ENCODE assay signal across 25 mouse cellular contexts in genomic region chr1:138622831-138623230, GRCm38 (mm10). TPM values are rescaled to one million over a fixed set of nuclear protein-coding genes. Genes with fewer than 3 reads are reported as not detected.
A peak's percentile ranks its signal among the peaks of the same experiment; 100 is the strongest.
DNase-seq lines count a peak whose midpoint lies in the region; ATAC-seq and TF ChIP-seq lines count a peak whose summit lies in the region.
"Had no signal": no experiment of that assay in that cellular context is flagged by ENCODE, and none has a peak within 500 bp of the region (broad histone marks: within the 10 kb centered on the region; RNA-seq: fewer than 3 reads in every experiment).

No protein-coding gene starts in this region.

- TF ChIP-seq EP300 in CH12.LX (IDR thresholded peaks at IDR 0.05; ENCODE audit: low read length): peak; percentile 40; the same call in 1 of the 2 replicates

- no peak overlapping the region for H3K4me3 ChIP-seq in limb, embryonic 13.5 days
- no peak overlapping the region for H3K4me3 ChIP-seq in limb, embryonic 10.5 days
- H3K4me3 ChIP-seq in CH12.LX (replicated peaks in 1 of 3; ENCODE audit: low read depth in 2 of 3, low read length in 2 of 3, poor library complexity in 1 of 3): no peak overlapping the region
- H3K4me3 ChIP-seq in embryonic fibroblast, embryonic 13.5 days (ENCODE audit: insufficient read depth, low read length): no peak overlapping the region
- H3K4me3 ChIP-seq in intestine, embryonic 16.5 days (ENCODE audit: low read length): no peak overlapping the region
- H3K4me3 ChIP-seq: embryonic facial prominence, embryonic 12.5 days; hindbrain, embryonic 10.5 days; intestine, embryonic 15.5 days; liver, embryonic 12.5 days had no signal

- H3K9ac ChIP-seq in limb, embryonic 13.5 days: no peak overlapping the region
- H3K9ac ChIP-seq in CH12.LX (ENCODE audit: insufficient read depth, low read depth): peak overlapping the region; percentile 75
- H3K9ac ChIP-seq in intestine, embryonic 16.5 days (ENCODE audit: low read depth, low read length): no peak overlapping the region
- H3K9ac ChIP-seq: embryonic facial prominence, embryonic 12.5 days; intestine, embryonic 15.5 days; liver, embryonic 12.5 days had no signal

- TF ChIP-seq RAD21 in CH12.LX (IDR thresholded peaks at IDR 0.05; ENCODE audit: low read depth, low read length): no peak

- dilution Hi-C loops in CH12.LX (cut with MboI; ENCODE audit: extremely low pct_ligation_motif_present, extremely low pct_unique_long_range_greater_than_20kb, low sequenced_read_pairs): no loop called here

- TF ChIP-seq POLR2A in CH12.LX (IDR thresholded peaks at IDR 0.05; ENCODE audit: low read depth, low read length): no peak
- no peak for TF ChIP-seq POLR2A in embryonic fibroblast, embryonic 13.5 days (IDR thresholded peaks at IDR 0.05; ENCODE audit: low read depth, low read length)

- in situ Hi-C loops in CH12.LX (cut with MboI; ENCODE audit: low pct_ligation_motif_present, low pct_unique_long_range_greater_than_20kb, low sequenced_read_pairs): no loop called here

- no peaks in the 10 kb centered on the region for H3K36me3 ChIP-seq in limb, embryonic 13.5 days
- no peaks in the 10 kb centered on the region for H3K36me3 ChIP-seq in limb, embryonic 10.5 days
- no peaks in the 10 kb centered on the region for H3K36me3 ChIP-seq in CH12.LX (replicated peaks in 1 of 2; ENCODE audit: control insufficient read depth in 1 of 2, insufficient read depth in 1 of 2, low read length in 1 of 2)
- H3K36me3 ChIP-seq in intestine, embryonic 16.5 days (ENCODE audit: control insufficient read depth, insufficient read depth, low read length): no peaks in the 10 kb centered on the region
- H3K36me3 ChIP-seq: embryonic facial prominence, embryonic 12.5 days; hindbrain, embryonic 10.5 days; intestine, embryonic 15.5 days; liver, embryonic 12.5 days had no signal

- DNase-seq in heart, adult 11 months: peak; percentile 86
- no peak for DNase-seq in heart, adult 8-10 months (ENCODE audit: low spot score)
- DNase-seq in limb, embryonic 10.5 days (ENCODE audit: low spot score): no peak
- no peak for DNase-seq in CH12.LX (ENCODE audit: extremely low read depth)
- DNase-seq in cerebellum, adult 18-20 months: no peak
- DNase-seq: cerebellum, adult 9-10 months; cerebellum, postnatal 36 days; kidney, adult 8-10 months; kidney, postnatal 4 days; thymus, adult 18-20 months; thymus, postnatal 25 days had no signal

- no peaks in the 10 kb centered on the region for H3K27me3 ChIP-seq in limb, embryonic 13.5 days
- no peaks in the 10 kb centered on the region for H3K27me3 ChIP-seq in limb, embryonic 10.5 days (ENCODE audit: low read depth, poor library complexity, severe bottlenecking)
- H3K27me3 ChIP-seq in CH12.LX (replicated peaks): no peaks in the 10 kb centered on the region
- no peaks in the 10 kb centered on the region for H3K27me3 ChIP-seq in intestine, embryonic 16.5 days (replicated peaks; ENCODE audit: control insufficient read depth, insufficient read depth, low read length)
- H3K27me3 ChIP-seq: embryonic facial prominence, embryonic 12.5 days; intestine, embryonic 15.5 days; liver, embryonic 12.5 days had no signal

- no peak overlapping the region for H3K4me2 ChIP-seq in limb, embryonic 13.5 days (replicated peaks)
- H3K4me2 ChIP-seq in CH12.LX (ENCODE audit: insufficient read depth, low read depth, poor library complexity, severe bottlenecking): peak overlapping the region; percentile 37
- no peak overlapping the region for H3K4me2 ChIP-seq in intestine, embryonic 16.5 days (ENCODE audit: low read depth, low read length)
- H3K4me2 ChIP-seq: embryonic facial prominence, embryonic 12.5 days; heart, embryonic 11.5 days; intestine, embryonic 15.5 days; liver, embryonic 12.5 days had no signal

- peaks cover 6% of the 10 kb centered on the region for H3K79me2 ChIP-seq in CH12.LX (replicated peaks; ENCODE audit: control insufficient read depth, extremely low read depth, insufficient read depth, poor library complexity, severe bottlenecking)

- whole genome bisulfite sequencing in limb, embryonic 13.5 days: 73% methylated on average over 5 of the region's 5 CpGs
- 82% methylated on average over 5 of the region's 5 CpGs for WGBS in limb, embryonic 10.5 days
- 85% methylated on average over 5 of the region's 5 CpGs for WGBS in intestine, embryonic 16.5 days

- peaks cover 23% of the 10 kb centered on the region for H3K4me1 ChIP-seq in limb, embryonic 13.5 days
- H3K4me1 ChIP-seq in limb, embryonic 10.5 days: peaks cover 9% of the 10 kb centered on the region
- H3K4me1 ChIP-seq in CH12.LX (ENCODE audit: control insufficient read depth in 1 of 2, insufficient read depth in 2 of 2): peaks cover 12 to 35% of the 10 kb centered on the region in 2 experiments
- H3K4me1 ChIP-seq in embryonic fibroblast, embryonic 13.5 days (ENCODE audit: control insufficient read depth, insufficient read depth, low read length): peaks cover 2% of the 10 kb centered on the region; the same call in 1 of the 2 replicates
- H3K4me1 ChIP-seq in intestine, embryonic 16.5 days (ENCODE audit: control insufficient read depth, insufficient read depth, low read length): peaks cover 4% of the 10 kb centered on the region; the same call in 1 of the 2 replicates
- H3K4me1 ChIP-seq: intestine, embryonic 15.5 days had no signal

- ATAC-seq in limb, embryonic 13.5 days (ENCODE audit: low FRiP score, low read depth): no peak
- no peak for ATAC-seq in intestine, embryonic 16.5 days
- ATAC-seq: CD4-positive, CD25-positive, alpha-beta regulatory T cell, adult 4 months; forebrain, embryonic 14.5 days; hindbrain, postnatal 0 days; intestine, embryonic 15.5 days; liver, embryonic 12.5 days; midbrain, embryonic 16.5 days had no signal

- H3K27ac ChIP-seq in limb, embryonic 13.5 days: peak overlapping the region; percentile 29; the same call in 1 of the 2 replicates
- H3K27ac ChIP-seq in limb, embryonic 10.5 days: no peak overlapping the region
- peak overlapping the region; percentile 93 for H3K27ac ChIP-seq in CH12.LX (ENCODE audit: insufficient read depth, low read depth)
- peak overlapping the region; percentile 39; the same call in 1 of the 2 replicates for H3K27ac ChIP-seq in embryonic fibroblast, embryonic 13.5 days (ENCODE audit: insufficient read depth, low read length)
- no peak overlapping the region for H3K27ac ChIP-seq in intestine, embryonic 16.5 days (ENCODE audit: low read length)
- H3K27ac ChIP-seq: embryonic facial prominence, embryonic 12.5 days; hindbrain, embryonic 10.5 days; hindbrain, postnatal 0 days; intestine, embryonic 15.5 days; kidney, postnatal 0 days; liver, embryonic 12.5 days; stomach, postnatal 0 days had no signal

- no peaks in the 10 kb centered on the region for H3K9me3 ChIP-seq in limb, embryonic 13.5 days
- H3K9me3 ChIP-seq in limb, embryonic 10.5 days (replicated peaks): no peaks in the 10 kb centered on the region
- H3K9me3 ChIP-seq in CH12.LX (replicated peaks; ENCODE audit: low read length): no peaks in the 10 kb centered on the region
- no peaks in the 10 kb centered on the region for H3K9me3 ChIP-seq in intestine, embryonic 16.5 days (ENCODE audit: control insufficient read depth, low read length)
- H3K9me3 ChIP-seq: embryonic facial prominence, embryonic 12.5 days; hindbrain, embryonic 10.5 days; intestine, embryonic 15.5 days; liver, embryonic 12.5 days had no signal

- no peak for TF ChIP-seq CTCF in CH12.LX (conservative IDR thresholded peaks at IDR 0.05 in 1 of 2, IDR thresholded peaks at IDR 0.05 in 1 of 2; ENCODE audit: low read depth in 2 of 2, low read length in 2 of 2)
- no peak for TF ChIP-seq CTCF in embryonic fibroblast, embryonic 13.5 days (IDR thresholded peaks at IDR 0.05; ENCODE audit: borderline replicate concordance, insufficient read depth, low read length)

TF ChIP-seq in CH12.LX, 34 proteins besides CTCF, POLR2A, EP300 and RAD21:
- 0 out of 2 replicates have a peak, but pooled peaks have one; percentile 30 for TF ChIP-seq ELF1 (IDR thresholded peaks at IDR 0.05; ENCODE audit: low read depth, low read length)
- TF ChIP-seq HCFC1 (IDR thresholded peaks at IDR 0.05; ENCODE audit: low read depth, low read length): no peak
- TF ChIP-seq ZMIZ1 (IDR thresholded peaks at IDR 0.05; ENCODE audit: low read depth, low read length): no peak
- TF ChIP-seq TBP (conservative IDR thresholded peaks at IDR 0.05; ENCODE audit: low read depth, low read length): no peak
- TF ChIP-seq ETS1 (conservative IDR thresholded peaks at IDR 0.05; ENCODE audit: low read depth, low read length): no peak; the same call in 1 of the 2 replicates
- peak; percentile 8; the same call in 1 of the 2 replicates for TF ChIP-seq SIN3A (IDR thresholded peaks at IDR 0.05; ENCODE audit: low read length)
- TF ChIP-seq IRF4 (IDR thresholded peaks at IDR 0.05; ENCODE audit: low read depth, low read length): peak; percentile 34; the same call in 1 of the 2 replicates
- no peak for TF ChIP-seq ZNF384 (IDR thresholded peaks at IDR 0.05; ENCODE audit: low read depth, low read length)
- no peak for TF ChIP-seq JUN (IDR thresholded peaks at IDR 0.05; ENCODE audit: insufficient read depth, low read depth, low read length)
- TF ChIP-seq UBTF (IDR thresholded peaks at IDR 0.05; ENCODE audit: low read depth, low read length): no peak
- peak; percentile 71; the same call in 1 of the 2 replicates for TF ChIP-seq MEF2A (IDR thresholded peaks at IDR 0.05; ENCODE audit: borderline replicate concordance, low read depth, low read length)
- TF ChIP-seq RCOR1 (conservative IDR thresholded peaks at IDR 0.05; ENCODE audit: low read depth, low read length): no peak
- TF ChIP-seq BHLHE40 (IDR thresholded peaks at IDR 0.05; ENCODE audit: low read depth, low read length): 0 out of 2 replicates have a peak, but pooled peaks have one; percentile 19
- TF ChIP-seq MAZ (IDR thresholded peaks at IDR 0.05; ENCODE audit: low read depth, low read length): no peak
- TF ChIP-seq CHD1 (IDR thresholded peaks at IDR 0.05; ENCODE audit: low read depth, low read length): no peak
- no peak for TF ChIP-seq NRF1 (IDR thresholded peaks at IDR 0.05; ENCODE audit: low read depth, low read length)

RNA-seq across cellular contexts. Expression of gene Nek7, which starts 2.9 kb away (rescaled TPM):
- 10 to 100 TPM; 76.3 to 80.2 (median 78.5) TPM for total RNA-seq in heart, adult 8-10 months (2022)
- polyA plus RNA-seq in limb, embryonic 13.5 days (2015; fragmentation: Nextera tagmentation; extraction: Ambion mirVana): 34.7 and 37.0 TPM in 2 replicates
- polyA plus RNA-seq in limb, embryonic 10.5 days (2016; fragmentation: Nextera tagmentation; extraction: Ambion mirVana): 26.1 and 34.7 TPM in 2 replicates
- total RNA-seq in CH12.LX (2012; rRNA removed) (29.1 and 34.1 TPM in 2 replicates), CH12.LX (2014; rRNA removed) (75.1 and 86.1 TPM in 2 replicates)
- 61.8 and 63.7 TPM in 2 replicates for polyA plus RNA-seq in CH12.LX (2012; ENCODE audit: insufficient read length, low read depth)
- polyA plus RNA-seq in embryonic fibroblast, embryonic 13.5 days (2011; ENCODE audit: insufficient read length, low read depth, missing spikeins): 63.3 and 64.5 TPM in 2 replicates
- 18.3 and 19.2 TPM in 2 replicates for polyA plus RNA-seq in intestine, embryonic 16.5 days (2015; fragmentation: Nextera tagmentation; extraction: Ambion mirVana)

Comparison
In these comparisons a context has a peak if more than half of its experiments do, and no peak if none do; other contexts are left out.
1. H3K27ac ChIP-seq: peak in limb, embryonic 13.5 days (single experiment), CH12.LX (single experiment) and embryonic fibroblast, embryonic 13.5 days (single experiment); none in limb, embryonic 10.5 days (single experiment) and intestine, embryonic 16.5 days (single experiment).